Mouse (Mus musculus) heart, embryonic 11.5 days (tissue): ENCODE measurements around the gene Gal3st4. TPM values are rescaled to one million over a fixed set of nuclear protein-coding genes. Genes with fewer than 3 reads are reported as not detected.

Source experiments
- ATAC-seq: fragments of 200-750 bp; cut with Nextera tagmentation; replicated peaks from 2 replicates; pipeline ENCODE4 v1.8.0; 2017; ENCODE audit warnings: moderate library complexity; ENCODE audit not compliant: insufficient number of reproducible peaks, low FRiP score, low TSS enrichment
- H3K27ac ChIP-seq: fragments of 300-500 bp; sonication (generic); 2 replicates; pipeline ENCODE4 v1.5.1; 2014; ENCODE audit warnings: mild to moderate bottlenecking, low read depth, low read length
- H3K27me3 ChIP-seq: fragments of 300-500 bp; sonication (generic); 2 replicates; pipeline ENCODE4 v1.6.1; 2014; ENCODE audit warnings: mild to moderate bottlenecking, low read length, mixed read lengths; ENCODE audit not compliant: control insufficient read depth, insufficient read depth
- H3K36me3 ChIP-seq: fragments of 300-500 bp; sonication (generic); 2 replicates; pipeline ENCODE4 v1.6.1; 2014; ENCODE audit warnings: mild to moderate bottlenecking, low read length, moderate library complexity, mixed read lengths; ENCODE audit not compliant: control insufficient read depth, insufficient read depth
- H3K4me1 ChIP-seq: fragments of 300-500 bp; sonication (generic); 2 replicates; pipeline ENCODE4 v1.6.1; 2014; ENCODE audit warnings: low read length; ENCODE audit not compliant: control insufficient read depth, insufficient read depth
- H3K4me2 ChIP-seq: fragments of 300-500 bp; sonication (generic); 2 replicates; pipeline ENCODE4 v1.6.1; 2014; ENCODE audit warnings: mild to moderate bottlenecking, moderate library complexity
- H3K4me3 ChIP-seq: fragments of 300-500 bp; sonication (generic); 2 replicates; pipeline ENCODE4 v1.5.1; 2014; ENCODE audit warnings: low read depth, low read length
- H3K9ac ChIP-seq: fragments of 300-500 bp; sonication (generic); 2 replicates; pipeline ENCODE4 v1.6.1; 2014; ENCODE audit warnings: mild to moderate bottlenecking, low read depth, low read length, moderate library complexity
- H3K9me3 ChIP-seq: fragments of 300-500 bp; sonication (generic); replicated peaks from 2 replicates; pipeline ENCODE4 v1.6.1; 2016; ENCODE audit warnings: low read length; ENCODE audit not compliant: control insufficient read depth
- WGBS: fragments of 180-500 bp; shearing (Covaris S2); extraction: QIAGEN DNeasy Blood & Tissue Kit; methylation state at CpG from one replicate; pipeline ENCODE4 v1.1.7; 2014; ENCODE audit not compliant: insufficient replicate concordance; 5-methylcytosine and 5-hydroxymethylcytosine counted together
- polyA plus RNA-seq: library from polyadenylated mRNA; unstranded; fragments of >200 nt; fragmentation: Nextera tagmentation; extraction: Ambion mirVana; gene quantifications from 2 replicates; pipeline ENCODE4 v1.2.1, GENCODE M21; 2014

The Gal3st4 gene
- polyA plus RNA-seq, 1 experiment from 2014 or later: 1.3 TPM

- Histone ChIP-seq H3K27ac (no peak overlapping the region), H3K4me2 (peak overlapping the region; percentile 80), H3K9ac (0 out of 2 replicates have a peak overlapping the region, but pooled peaks have one; percentile 16), H3K9me3 (no peaks in the 10 kb centered on the region; the same call in 1 of the 2 replicates), H3K36me3 (0 out of 2 replicates have a peak, but pooled peaks cover 3% of the 10 kb centered on the region), H3K4me1 (peaks cover 3% of the 10 kb centered on the region; the same call in 1 of the 2 replicates), H3K4me3 (peak overlapping the region; percentile 65), H3K27me3 (no peaks in the 10 kb centered on the region)
- 20% methylated on average over 26 of the region's 26 CpGs for WGBS
- no peak for ATAC-seq
Observed at GRCm38 (mm10) chr5:138280425-138280768, 7.8 kb upstream of the Gal3st4 start.

DNA sequence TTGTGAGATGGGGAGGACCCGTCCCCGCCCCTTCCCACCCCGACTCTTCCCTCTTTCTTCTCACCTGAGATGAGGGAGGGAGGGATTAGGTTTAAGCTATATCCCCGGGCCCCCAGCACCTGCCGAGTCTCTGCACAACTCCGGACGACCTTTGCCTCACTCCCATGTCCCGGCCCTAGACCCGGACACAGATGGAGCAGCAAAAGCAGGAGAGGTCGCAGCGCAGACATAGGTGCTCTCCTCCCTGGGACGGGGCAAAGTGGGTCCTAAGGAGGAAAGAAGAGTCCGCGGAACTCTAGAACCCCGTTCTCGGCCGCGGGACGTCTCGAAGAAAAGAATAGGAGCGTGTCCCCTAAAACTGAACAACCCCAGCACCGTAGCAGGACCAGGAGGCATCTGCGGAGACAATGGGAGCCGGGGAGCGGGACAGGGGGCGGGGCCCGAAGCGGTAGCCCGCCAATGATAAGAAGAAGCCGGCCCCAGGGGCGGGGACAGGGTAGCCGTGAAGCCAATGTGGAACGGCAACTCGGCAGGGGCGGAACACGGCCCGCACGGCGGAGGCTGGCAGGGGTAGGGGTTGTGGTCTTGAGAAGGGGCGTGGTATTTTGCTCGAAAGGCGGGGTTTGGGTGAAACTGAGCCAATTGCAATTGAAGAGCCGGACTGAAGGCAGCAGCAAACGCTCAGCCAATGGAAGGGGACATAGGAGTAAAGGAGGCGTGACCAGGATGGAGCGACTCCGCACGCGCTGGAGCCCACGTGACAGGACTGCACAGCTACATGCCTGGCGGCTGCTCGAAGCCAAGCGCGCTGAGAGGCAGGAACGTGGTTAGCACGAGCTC, 7.2 kb upstream of the Gal3st4 start, which contains the start of the genes Gm43720, Gpc2 and Stag3:
Gene Gm43720 (minus strand): TSS at position 374 of the 840 bp plus-strand sequence.
Gene Gpc2 (minus strand): TSS at position 421 of the 840 bp plus-strand sequence.
Gene Stag3 (plus strand): TSS at position 656 of the 840 bp plus-strand sequence.
- Histone ChIP-seq H3K9ac (peak within 1 kb of the TSS; percentile 75), H3K4me3 (peak within 1 kb of the TSS; percentile 65), H3K36me3 (0 out of 2 replicates have a peak, but pooled peaks cover 3% of the 10 kb centered on the region), H3K4me2 (peak within 1 kb of the TSS; percentile 80), H3K9me3 (no peaks in the 10 kb centered on the region; the same call in 1 of the 2 replicates), H3K27ac (no peak within 1 kb of the TSS), H3K27me3 (no peaks in the 10 kb centered on the region), H3K4me1 (peaks cover 6% of the 10 kb centered on the region; the same call in 1 of the 2 replicates)
- peak; percentile 97 for ATAC-seq
- WGBS: 1% methylated on average over 56 of the region's 56 CpGs

GRCm38 (mm10) chr5:138277994-138278393, 5.4 kb upstream of the Gal3st4 start:
- Histone ChIP-seq H3K9me3 (no peaks in the 10 kb centered on the region; the same call in 1 of the 2 replicates), H3K9ac (no peak overlapping the region), H3K4me2 (no peak overlapping the region), H3K4me1 (peaks cover 6% of the 10 kb centered on the region; the same call in 1 of the 2 replicates), H3K4me3 (no peak overlapping the region), H3K27ac (no peak overlapping the region), H3K36me3 (peaks cover 3% of the 10 kb centered on the region; the same call in 1 of the 2 replicates), H3K27me3 (peaks cover 3% of the 10 kb centered on the region; the same call in 1 of the 2 replicates)
- WGBS: 83% methylated on average over 7 of the region's 7 CpGs
- no peak for ATAC-seq

- H3K27ac ChIP-seq: no peak overlapping the region
- WGBS: 28% methylated on average over 41 of the region's 41 CpGs
- H3K9ac ChIP-seq: peak overlapping the region; percentile 53; the same call in 1 of the 2 replicates
Observed at GRCm38 (mm10) chr5:138275216-138276050, 2.8 kb upstream of the Gal3st4 start.

DNA sequence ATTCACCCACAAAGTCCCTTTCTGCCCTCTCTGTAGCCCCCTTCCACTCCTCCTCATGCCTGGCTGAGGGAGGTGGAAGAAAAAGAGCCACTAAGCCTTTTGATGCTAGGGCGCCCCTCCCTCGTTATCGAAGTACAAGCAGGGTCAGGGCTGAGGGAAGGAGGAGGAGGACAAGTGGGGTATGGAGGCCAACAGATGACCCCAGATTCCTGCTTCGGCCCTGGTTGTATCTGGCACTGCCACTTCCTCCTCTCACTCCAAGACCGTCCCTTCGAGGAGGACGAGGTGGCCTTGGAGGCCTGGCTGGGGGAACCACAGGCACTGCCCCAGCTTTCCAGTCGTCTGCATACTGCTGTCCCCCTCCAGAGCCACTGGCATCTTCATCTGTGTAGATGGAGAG, 1.5 kb upstream of the Gal3st4 start:
- Histone ChIP-seq H3K9ac (no peak overlapping the region), H3K4me3 (no peak overlapping the region), H3K27ac (no peak overlapping the region), H3K27me3 (peaks cover 9% of the 10 kb centered on the region), H3K9me3 (no peaks in the 10 kb centered on the region), H3K36me3 (peaks cover 3% of the 10 kb centered on the region; the same call in 1 of the 2 replicates), H3K4me1 (peaks cover 3% of the 10 kb centered on the region; the same call in 1 of the 2 replicates), H3K4me2 (no peak overlapping the region)
- ATAC-seq: no peak
- 76% methylated on average over 8 of the region's 8 CpGs for WGBS

More at GRCm38 (mm10) chr5:138275216-138276050, 2.8 kb upstream of the Gal3st4 start:
- Histone ChIP-seq H3K4me2 (peak overlapping the region; percentile 61), H3K9me3 (no peaks in the 10 kb centered on the region), H3K4me1 (peaks cover 5% of the 10 kb centered on the region; the same call in 1 of the 2 replicates), H3K27me3 (peaks cover 9% of the 10 kb centered on the region), H3K36me3 (peaks cover 3% of the 10 kb centered on the region; the same call in 1 of the 2 replicates), H3K4me3 (peak overlapping the region; percentile 18; the same call in 1 of the 2 replicates)
- ATAC-seq: no peak

- no peak for ATAC-seq
- H3K9me3 ChIP-seq: no peaks in the 10 kb centered on the region
- no peak overlapping the region for H3K4me2 ChIP-seq
- no peaks in the 10 kb centered on the region; the same call in 1 of the 2 replicates for H3K36me3 ChIP-seq
- peaks cover 9% of the 10 kb centered on the region for H3K27me3 ChIP-seq
- H3K4me3 ChIP-seq: no peak overlapping the region
- H3K27ac ChIP-seq: no peak overlapping the region
- no peak overlapping the region for H3K9ac ChIP-seq
- 67% methylated on average over 3 of the region's 3 CpGs for WGBS
- peaks cover 3% of the 10 kb centered on the region; the same call in 1 of the 2 replicates for H3K4me1 ChIP-seq
Observed at GRCm38 (mm10) chr5:138271232-138271631, 1.4 kb downstream of the Gal3st4 start.

DNA sequence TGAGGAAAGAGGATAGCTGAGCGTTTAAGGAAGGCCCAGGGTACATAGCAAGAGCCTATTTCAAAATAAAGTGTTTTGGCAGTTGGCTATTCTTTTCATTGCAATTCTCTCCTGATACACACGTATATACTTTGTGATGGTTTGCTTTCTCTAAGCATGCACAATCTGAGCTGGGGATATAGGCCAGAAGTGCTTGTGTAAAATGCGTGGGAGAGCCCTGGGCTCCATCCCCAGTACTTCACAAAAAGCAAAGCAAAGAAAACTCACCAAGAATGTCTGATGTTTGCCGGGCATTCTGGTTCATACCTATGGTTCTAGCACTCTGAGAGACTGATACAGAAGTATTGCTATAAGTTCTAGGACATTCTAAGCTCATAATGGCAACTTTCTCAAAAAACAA, 3.7 kb downstream of the Gal3st4 start:
- Histone ChIP-seq H3K27ac (no peak overlapping the region), H3K4me3 (no peak overlapping the region), H3K9ac (no peak overlapping the region), H3K4me1 (peaks cover 4% of the 10 kb centered on the region; the same call in 1 of the 2 replicates), H3K9me3 (no peaks in the 10 kb centered on the region), H3K27me3 (peaks cover 6% of the 10 kb centered on the region), H3K36me3 (no peaks in the 10 kb centered on the region), H3K4me2 (no peak overlapping the region)
- no peak for ATAC-seq
- 65% methylated on average over 4 of the region's 4 CpGs for WGBS

DNA sequence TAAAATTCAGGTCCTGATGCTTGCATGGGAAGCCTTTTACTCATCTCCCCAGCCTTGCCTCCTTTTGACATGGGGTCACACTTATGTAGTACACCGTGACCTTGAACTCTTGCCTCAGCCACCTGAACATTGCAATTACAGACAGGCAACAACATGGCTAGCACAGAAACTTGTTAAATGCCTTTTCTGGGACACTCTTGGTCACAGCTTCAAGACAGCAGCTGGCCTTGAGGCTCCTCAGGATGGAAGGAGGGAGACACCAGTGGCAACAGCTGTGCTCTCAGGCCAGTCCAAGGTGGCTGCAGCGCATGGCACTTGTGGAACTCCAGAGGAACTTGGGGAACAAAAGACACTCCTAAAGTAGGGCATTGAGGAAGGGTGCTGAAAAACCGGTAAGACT, 5.5 kb downstream of the Gal3st4 start:
- Histone ChIP-seq H3K4me3 (no peak overlapping the region), H3K9ac (no peak overlapping the region), H3K27ac (no peak overlapping the region), H3K9me3 (no peaks in the 10 kb centered on the region), H3K4me2 (no peak overlapping the region), H3K27me3 (0 out of 2 replicates have a peak, but pooled peaks cover 2% of the 10 kb centered on the region), H3K4me1 (peaks cover 16% of the 10 kb centered on the region), H3K36me3 (no peaks in the 10 kb centered on the region)
- no peak for ATAC-seq
- WGBS: 80% methylated on average over 3 of the region's 3 CpGs
